In genomic region chr5:118832701-118833100, GRCm38 (mm10) we compare ENCODE assay signal across 16 mouse cellular contexts.
A peak's percentile ranks its signal among the peaks of the same experiment; 100 is the strongest.
DNase-seq lines count a peak whose midpoint lies in the region; ATAC-seq and TF ChIP-seq lines count a peak whose summit lies in the region.
"Had no signal": no experiment of that assay in that cellular context is flagged by ENCODE, and none has a peak within 500 bp of the region (broad histone marks: within the 10 kb centered on the region; RNA-seq: fewer than 3 reads in every experiment).

No protein-coding gene starts in this region.

- H3K4me1 ChIP-seq in cerebellum, adult 2 months (ENCODE audit: control insufficient read depth, insufficient read depth, low read length) = peaks cover 5% of the 10 kb centered on the region
- no peaks in the 10 kb centered on the region; the same call in 1 of the 2 replicates for H3K4me1 ChIP-seq in heart, embryonic 11.5 days (ENCODE audit: control insufficient read depth, insufficient read depth, low read length)
- H3K4me1 ChIP-seq: embryonic facial prominence, embryonic 13.5 days; forebrain, embryonic 13.5 days; neural tube, embryonic 13.5 days had no signal

- H3K36me3 ChIP-seq in heart, embryonic 11.5 days (ENCODE audit: control insufficient read depth, insufficient read depth, low read length) = no peaks in the 10 kb centered on the region
- H3K36me3 ChIP-seq: embryonic facial prominence, embryonic 13.5 days; neural tube, embryonic 13.5 days had no signal

- H3K9ac ChIP-seq in heart, embryonic 11.5 days (ENCODE audit: low read depth, low read length) = no peak overlapping the region
- H3K9ac ChIP-seq: embryonic facial prominence, embryonic 13.5 days; forebrain, embryonic 13.5 days; liver, postnatal 0 days; neural tube, embryonic 13.5 days had no signal

- TF ChIP-seq POLR2A in cerebellum, adult 2 months (IDR thresholded peaks at IDR 0.05; ENCODE audit: borderline replicate concordance, insufficient read depth, low read length) = no peak

- intact Hi-C loops in heart, postnatal 10 days (cut with DNase I) = no loop called here

- H3K4me2 ChIP-seq in heart, embryonic 11.5 days = no peak overlapping the region
- H3K4me2 ChIP-seq: embryonic facial prominence, embryonic 13.5 days; forebrain, embryonic 13.5 days; neural tube, embryonic 13.5 days had no signal

- peak; percentile 14 to 32 for DNase-seq in cerebellum, adult 2 months
- no peak for DNase-seq in cerebellum, adult 11-12 months
- peak; percentile 46 for DNase-seq in heart, adult 8-10 months (ENCODE audit: low spot score)
- DNase-seq in brain, adult 2 months (ENCODE audit: low read depth, low spot score) = peak; percentile 26
- DNase-seq in heart, postnatal 10 days = peak; percentile 64 to 66
- no peak for DNase-seq in yolk sac, embryonic 10.5 days (ENCODE audit: low spot score)
- DNase-seq in adipocyte (ENCODE audit: low spot score) = no peak
- DNase-seq: kidney, adult 18-20 months; liver, postnatal 0 days; right cerebral cortex, adult 18-20 months had no signal

- WGBS in cerebellum, adult 2 months = 11% methylated on average over 6 of the region's 6 CpGs
- WGBS in heart, embryonic 11.5 days (ENCODE audit: insufficient replicate concordance) = 30% methylated on average over 6 of the region's 6 CpGs

- H3K27ac ChIP-seq in cerebellum, adult 2 months (ENCODE audit: insufficient read depth, low read length) = no peak overlapping the region
- no peak overlapping the region for H3K27ac ChIP-seq in heart, embryonic 11.5 days (ENCODE audit: low read depth, low read length)
- H3K27ac ChIP-seq: embryonic facial prominence, embryonic 13.5 days; forebrain, embryonic 13.5 days; macrophage; neural tube, embryonic 13.5 days had no signal

- no peak for ATAC-seq in heart, embryonic 11.5 days (replicated peaks; ENCODE audit: insufficient number of reproducible peaks, low FRiP score, low TSS enrichment)
- ATAC-seq: forebrain, embryonic 13.5 days; liver, postnatal 0 days; midbrain, embryonic 16.5 days had no signal

- no peak overlapping the region for H3K4me3 ChIP-seq in cerebellum, adult 2 months (replicated peaks; ENCODE audit: insufficient read depth, low read depth, low read length)
- no peak overlapping the region for H3K4me3 ChIP-seq in heart, embryonic 11.5 days (ENCODE audit: low read depth, low read length)
- H3K4me3 ChIP-seq: embryonic facial prominence, embryonic 13.5 days; forebrain, embryonic 13.5 days; neural tube, embryonic 13.5 days had no signal

- no peak for TF ChIP-seq CTCF in cerebellum, adult 2 months (IDR thresholded peaks at IDR 0.05; ENCODE audit: borderline replicate concordance, insufficient read depth, low read depth, low read length)

- H3K27me3 ChIP-seq in cerebellum, adult 2 months (ENCODE audit: control insufficient read depth, insufficient read depth, low read length) = no peaks in the 10 kb centered on the region
- H3K27me3 ChIP-seq in heart, embryonic 11.5 days (ENCODE audit: control insufficient read depth, insufficient read depth, low read length) = no peaks in the 10 kb centered on the region
- H3K27me3 ChIP-seq: embryonic facial prominence, embryonic 13.5 days had no signal

- no peaks in the 10 kb centered on the region for H3K9me3 ChIP-seq in heart, embryonic 11.5 days (replicated peaks; ENCODE audit: control insufficient read depth, low read length)
- H3K9me3 ChIP-seq: embryonic facial prominence, embryonic 13.5 days; forebrain, embryonic 13.5 days; neural tube, embryonic 13.5 days had no signal

Comparison
In these comparisons a context has a peak if more than half of its experiments do, and no peak if none do; other contexts are left out.
1. DNase-seq: peak in cerebellum, adult 2 months (2 of 2), heart, adult 8-10 months (single experiment), brain, adult 2 months (single experiment) and heart, postnatal 10 days (2 of 2); none in cerebellum, adult 11-12 months (single experiment), yolk sac, embryonic 10.5 days (single experiment) and adipocyte (single experiment).